Mouse (Mus musculus): Measurements from ENCODE around the gene Aco2. TPM values are rescaled to one million over a fixed set of nuclear protein-coding genes. Genes with fewer than 3 reads are reported as not detected.

Aco2 gene
- polyA plus RNA-seq, 1 experiment from 2014 or later, result 184 TPM

GRCm38 (mm10) chr15:81950716-81951115 is 78.6 kb downstream of the Aco2 start:
- Histone ChIP-seq H3K9me3 (no peaks in the 10 kb centered on the region), H3K4me3 (replicated peaks) (no peak overlapping the region), H3K4me1 (no peaks in the 10 kb centered on the region), H3K27ac (no peak overlapping the region), H3K4me2 (no peak overlapping the region), H3K36me3 (replicated peaks) (peaks cover 55% of the 10 kb centered on the region), H3K9ac (no peak overlapping the region), H3K27me3 (no peaks in the 10 kb centered on the region)
- WGBS, result 82% methylated on average over 5 of the region's 5 CpGs
- no peak for ATAC-seq (ENCODE audit: low FRiP score)

GRCm38 (mm10) chr15:81951159-81951558 is 79.0 kb downstream of the Aco2 start:
- 91% methylated on average over 9 of the region's 9 CpGs for WGBS
- Histone ChIP-seq H3K4me1 (no peaks in the 10 kb centered on the region), H3K9ac (no peak overlapping the region), H3K4me2 (no peak overlapping the region), H3K4me3 (replicated peaks) (no peak overlapping the region), H3K27me3 (no peaks in the 10 kb centered on the region), H3K36me3 (replicated peaks) (peaks cover 55% of the 10 kb centered on the region), H3K27ac (no peak overlapping the region), H3K9me3 (no peaks in the 10 kb centered on the region)
- no peak for ATAC-seq (ENCODE audit: low FRiP score)

- H3K9ac ChIP-seq, result no peak overlapping the region
- H3K27ac ChIP-seq, result no peak overlapping the region
- no peaks in the 10 kb centered on the region for H3K27me3 ChIP-seq
- H3K36me3 ChIP-seq (replicated peaks), result peaks cover 47% of the 10 kb centered on the region
- WGBS, result 88% methylated on average over 4 of the region's 4 CpGs
- no peak overlapping the region for H3K4me2 ChIP-seq
- H3K4me1 ChIP-seq, result no peaks in the 10 kb centered on the region
- no peak for ATAC-seq (ENCODE audit: low FRiP score)
- no peak overlapping the region for H3K4me3 ChIP-seq (replicated peaks)
- no peaks in the 10 kb centered on the region for H3K9me3 ChIP-seq
Observed at GRCm38 (mm10) chr15:81952310-81952709, 80.2 kb downstream of the Aco2 start.

GRCm38 (mm10) chr15:81954151-81954583 is 82.1 kb downstream of the Aco2 start:
- Histone ChIP-seq H3K27ac (no peak overlapping the region), H3K9ac (no peak overlapping the region), H3K27me3 (no peaks in the 10 kb centered on the region), H3K4me3 (replicated peaks) (no peak overlapping the region), H3K9me3 (no peaks in the 10 kb centered on the region), H3K4me1 (no peaks in the 10 kb centered on the region), H3K4me2 (no peak overlapping the region), H3K36me3 (replicated peaks) (peaks cover 45% of the 10 kb centered on the region)
- no peak for ATAC-seq (ENCODE audit: low FRiP score)
- WGBS, result 96% methylated on average over 9 of the region's 9 CpGs

- Histone ChIP-seq H3K9me3 (no peaks in the 10 kb centered on the region), H3K4me3 (replicated peaks) (no peak overlapping the region), H3K27ac (no peak overlapping the region), H3K4me2 (no peak overlapping the region), H3K27me3 (no peaks in the 10 kb centered on the region), H3K4me1 (no peaks in the 10 kb centered on the region; the same call in 1 of the 2 replicates), H3K36me3 (replicated peaks) (peaks cover 40% of the 10 kb centered on the region), H3K9ac (no peak overlapping the region)
- ATAC-seq (ENCODE audit: low FRiP score), result no peak
- WGBS, result 95% methylated on average over 6 of the region's 6 CpGs
Observed at GRCm38 (mm10) chr15:81954716-81955115, 82.6 kb downstream of the Aco2 start.

- Histone ChIP-seq H3K4me1 (peaks cover 3% of the 10 kb centered on the region; the same call in 1 of the 2 replicates), H3K36me3 (replicated peaks) (peaks cover 39% of the 10 kb centered on the region), H3K4me2 (no peak overlapping the region), H3K9ac (no peak overlapping the region), H3K27me3 (no peaks in the 10 kb centered on the region), H3K9me3 (no peaks in the 10 kb centered on the region), H3K27ac (no peak overlapping the region), H3K4me3 (replicated peaks) (no peak overlapping the region)
- no peak for ATAC-seq (ENCODE audit: low FRiP score)
- 93% methylated on average over 15 of the region's 15 CpGs for WGBS
Observed at GRCm38 (mm10) chr15:81955414-81955813, 83.3 kb downstream of the Aco2 start.

- Histone ChIP-seq H3K36me3 (replicated peaks) (peaks cover 28% of the 10 kb centered on the region), H3K4me3 (replicated peaks) (no peak overlapping the region), H3K9me3 (no peaks in the 10 kb centered on the region), H3K27me3 (no peaks in the 10 kb centered on the region), H3K27ac (no peak overlapping the region), H3K9ac (no peak overlapping the region), H3K4me1 (peaks cover 3% of the 10 kb centered on the region; the same call in 1 of the 2 replicates), H3K4me2 (no peak overlapping the region)
- WGBS, result 53% methylated on average over 8 of the region's 8 CpGs
- ATAC-seq (ENCODE audit: low FRiP score), result no peak
Observed at GRCm38 (mm10) chr15:81956457-81956856, 84.3 kb downstream of the Aco2 start.

GRCm38 (mm10) chr15:81957598-81957997 is 85.5 kb downstream of the Aco2 start:
- Histone ChIP-seq H3K36me3 (replicated peaks) (peaks cover 17% of the 10 kb centered on the region), H3K27me3 (no peaks in the 10 kb centered on the region), H3K4me3 (replicated peaks) (no peak overlapping the region), H3K9me3 (no peaks in the 10 kb centered on the region), H3K4me2 (no peak overlapping the region), H3K4me1 (peaks cover 3% of the 10 kb centered on the region; the same call in 1 of the 2 replicates), H3K27ac (no peak overlapping the region), H3K9ac (no peak overlapping the region)
- ATAC-seq (ENCODE audit: low FRiP score), result no peak
- 85% methylated on average over 11 of the region's 11 CpGs for WGBS

- Histone ChIP-seq H3K4me2 (no peak overlapping the region), H3K9me3 (no peaks in the 10 kb centered on the region), H3K4me3 (replicated peaks) (no peak overlapping the region), H3K27ac (no peak overlapping the region), H3K36me3 (replicated peaks) (peaks cover 14% of the 10 kb centered on the region), H3K27me3 (no peaks in the 10 kb centered on the region), H3K9ac (no peak overlapping the region), H3K4me1 (peaks cover 3% of the 10 kb centered on the region; the same call in 1 of the 2 replicates)
- no peak for ATAC-seq (ENCODE audit: low FRiP score)
- 89% methylated on average over 3 of the region's 3 CpGs for WGBS
Observed at GRCm38 (mm10) chr15:81958906-81959305, 86.8 kb downstream of the Aco2 start.

GRCm38 (mm10) chr15:81960171-81961077 is 88.3 kb downstream of the Aco2 start, which contains the start of gene Pmm1:
Gene Pmm1 (minus strand): TSS chr15:81960930.
- peak; percentile 98 for ATAC-seq (ENCODE audit: low FRiP score)
- WGBS, result under 1% methylated on average over 68 of the region's 77 CpGs
- Histone ChIP-seq H3K4me1 (peaks cover 3% of the 10 kb centered on the region; the same call in 1 of the 2 replicates), H3K36me3 (replicated peaks) (peaks cover 2% of the 10 kb centered on the region), H3K27me3 (no peaks in the 10 kb centered on the region), H3K4me2 (peak within 1 kb of the TSS; percentile 94), H3K9ac (peak within 1 kb of the TSS; percentile 72), H3K9me3 (no peaks in the 10 kb centered on the region), H3K27ac (peak within 1 kb of the TSS; percentile 81), H3K4me3 (replicated peaks) (peak within 1 kb of the TSS; percentile 56)

- Histone ChIP-seq H3K27ac (no peak overlapping the region), H3K4me3 (replicated peaks) (peak overlapping the region; percentile 56), H3K36me3 (replicated peaks) (no peaks in the 10 kb centered on the region), H3K9me3 (no peaks in the 10 kb centered on the region), H3K4me2 (peak overlapping the region; percentile 94), H3K27me3 (no peaks in the 10 kb centered on the region), H3K9ac (no peak overlapping the region), H3K4me1 (peaks cover 3% of the 10 kb centered on the region; the same call in 1 of the 2 replicates)
- 4% methylated on average over 7 of the region's 8 CpGs for WGBS
- no peak for ATAC-seq (ENCODE audit: low FRiP score)
Observed at GRCm38 (mm10) chr15:81961078-81961451, 89.0 kb downstream of the Aco2 start.

GRCm38 (mm10) chr15:81964262-81964661 is 92.2 kb downstream of the Aco2 start:
- H3K27me3 ChIP-seq, result no peaks in the 10 kb centered on the region
- no peak overlapping the region for H3K4me2 ChIP-seq
- H3K9me3 ChIP-seq, result no peaks in the 10 kb centered on the region
- no peak overlapping the region for H3K27ac ChIP-seq
- ATAC-seq (ENCODE audit: low FRiP score), result no peak
- no peak overlapping the region for H3K9ac ChIP-seq
- H3K4me3 ChIP-seq (replicated peaks), result no peak overlapping the region
- H3K36me3 ChIP-seq (replicated peaks), result no peaks in the 10 kb centered on the region
- WGBS, result 84% methylated on average over 1 of the region's 1 CpGs
- peaks cover 3% of the 10 kb centered on the region; the same call in 1 of the 2 replicates for H3K4me1 ChIP-seq

Data from forebrain, embryonic 12.5 days (tissue).